Mouse (Mus musculus) liver, postnatal 0 days (tissue): Measurements from ENCODE around the gene Serp1.

Source experiments
- CTCF ChIP-seq: sonication (generic); IDR thresholded peaks from 2 replicates; pipeline ENCODE4 v1.5.1; 2016; ENCODE audit warnings: antibody characterized with exemption, low read depth
- EP300 ChIP-seq: IDR thresholded peaks from 2 replicates; pipeline ENCODE4 v1.6.1; 2016; ENCODE audit warnings: antibody characterized with exemption, low read depth, mild to moderate bottlenecking

GRCm38 (mm10) chr3:58524246-58524645, 1.4 kb downstream of the Serp1 start:
- TF ChIP-seq CTCF (no peak), EP300 (no peak)
